ENCODE assay signal across 9 mouse cellular contexts in genomic region chr2:164385927-164386763, GRCm38 (mm10). TPM values are rescaled to one million over a fixed set of nuclear protein-coding genes. Genes with fewer than 3 reads are reported as not detected.
DNase-seq lines count a peak whose midpoint lies in the region; ATAC-seq and TF ChIP-seq lines count a peak whose summit lies in the region.
"Had no signal": no experiment of that assay in that cellular context is flagged by ENCODE, and none has a peak within 500 bp of the region (broad histone marks: within the 10 kb centered on the region; RNA-seq: fewer than 3 reads in every experiment).

No protein-coding gene starts in this region.

- no peak for DNase-seq in liver, postnatal 0 days
- peak; percentile 65 for DNase-seq in hindbrain, embryonic 11.5 days (ENCODE audit: low spot score)
- no peak for DNase-seq in adrenal gland, postnatal 25 days
- DNase-seq in gastrocnemius, adult 18-20 months (ENCODE audit: low spot score): no peak
- DNase-seq in spleen, postnatal 36 days (ENCODE audit: low spot score in 2 of 2): no peak

- TF ChIP-seq EP300 in liver, postnatal 0 days (IDR thresholded peaks at IDR 0.05; ENCODE audit: low read depth): no peak

- no peak for TF ChIP-seq POLR2A in cortical plate, adult 2 months (IDR thresholded peaks at IDR 0.05; ENCODE audit: extremely low read depth, insufficient read depth, low read length)

- H3K27me3 ChIP-seq in liver, postnatal 0 days (ENCODE audit: insufficient read depth, low read length): peaks cover 14% of the 10 kb centered on the region
- peaks cover 55% of the 10 kb centered on the region for H3K27me3 ChIP-seq in liver, embryonic 12.5 days (replicated peaks)
- H3K27me3 ChIP-seq in hindbrain, embryonic 11.5 days (ENCODE audit: control insufficient read depth, insufficient read depth, low read length): peaks cover 10% of the 10 kb centered on the region
- H3K27me3 ChIP-seq in midbrain, embryonic 12.5 days: peaks cover 49% of the 10 kb centered on the region

- 0 out of 2 replicates have a peak, but pooled peaks cover 3% of the 10 kb centered on the region for H3K9me3 ChIP-seq in liver, postnatal 0 days (ENCODE audit: low read length)
- H3K9me3 ChIP-seq in liver, embryonic 12.5 days (replicated peaks): no peaks in the 10 kb centered on the region
- H3K9me3 ChIP-seq in hindbrain, embryonic 11.5 days (ENCODE audit: control insufficient read depth, low read length): no peaks in the 10 kb centered on the region
- no peaks in the 10 kb centered on the region for H3K9me3 ChIP-seq in midbrain, embryonic 12.5 days

- 21% methylated on average over 18 of the region's 18 CpGs for WGBS in liver, postnatal 0 days (ENCODE audit: insufficient replicate concordance)
- WGBS in liver, embryonic 12.5 days (ENCODE audit: insufficient replicate concordance): 23% methylated on average over 18 of the region's 18 CpGs
- WGBS in hindbrain, embryonic 11.5 days: 17% methylated on average over 18 of the region's 18 CpGs
- 9% methylated on average over 17 of the region's 18 CpGs for WGBS in midbrain, embryonic 12.5 days

- peaks cover 18% of the 10 kb centered on the region for H3K4me1 ChIP-seq in liver, postnatal 0 days (ENCODE audit: insufficient read depth)
- H3K4me1 ChIP-seq in liver, embryonic 12.5 days: no peaks in the 10 kb centered on the region
- H3K4me1 ChIP-seq in cortical plate, adult 2 months (ENCODE audit: control insufficient read depth, insufficient read depth, low read length): no peaks in the 10 kb centered on the region
- H3K4me1 ChIP-seq in hindbrain, embryonic 11.5 days (replicated peaks; ENCODE audit: control insufficient read depth, insufficient read depth, low read length): peaks cover 5% of the 10 kb centered on the region; the same call in 1 of the 2 replicates
- peaks cover 20% of the 10 kb centered on the region for H3K4me1 ChIP-seq in midbrain, embryonic 12.5 days

- no peak for TF ChIP-seq CTCF in liver, postnatal 0 days (IDR thresholded peaks at IDR 0.05; ENCODE audit: low read depth)
- TF ChIP-seq CTCF in cortical plate, adult 2 months (IDR thresholded peaks at IDR 0.05; ENCODE audit: extremely low read depth, insufficient read depth, low read length): no peak

- no peak overlapping the region for H3K4me3 ChIP-seq in liver, postnatal 0 days (ENCODE audit: low read depth, low read length)
- no peak overlapping the region for H3K4me3 ChIP-seq in liver, embryonic 12.5 days
- H3K4me3 ChIP-seq in cortical plate, adult 2 months (ENCODE audit: insufficient read depth, low read length): no peak overlapping the region
- H3K4me3 ChIP-seq in hindbrain, embryonic 11.5 days (ENCODE audit: low read depth, low read length): no peak overlapping the region
- no peak overlapping the region for H3K4me3 ChIP-seq in midbrain, embryonic 12.5 days

- H3K27ac ChIP-seq in liver, postnatal 0 days (ENCODE audit: low read depth): no peak overlapping the region
- H3K27ac ChIP-seq in liver, embryonic 12.5 days: no peak overlapping the region
- H3K27ac ChIP-seq in cortical plate, adult 2 months (ENCODE audit: insufficient read depth, low read length): peak overlapping the region; percentile 37; the same call in 1 of the 2 replicates
- H3K27ac ChIP-seq in hindbrain, embryonic 11.5 days (ENCODE audit: low read depth, low read length): no peak overlapping the region
- peak overlapping the region; percentile 52; the same call in 1 of the 2 replicates for H3K27ac ChIP-seq in midbrain, embryonic 12.5 days (replicated peaks)

- no peak overlapping the region for H3K4me2 ChIP-seq in liver, postnatal 0 days (ENCODE audit: low read depth, low read length)
- no peak overlapping the region for H3K4me2 ChIP-seq in liver, embryonic 12.5 days
- 0 out of 2 replicates have a peak overlapping the region, but pooled peaks have one; percentile 15 for H3K4me2 ChIP-seq in hindbrain, embryonic 11.5 days (replicated peaks; ENCODE audit: low read depth, low read length)
- peak overlapping the region; percentile 31 for H3K4me2 ChIP-seq in midbrain, embryonic 12.5 days (replicated peaks)

- no peaks in the 10 kb centered on the region for H3K36me3 ChIP-seq in liver, postnatal 0 days (replicated peaks; ENCODE audit: insufficient read depth, low read length)
- no peaks in the 10 kb centered on the region for H3K36me3 ChIP-seq in liver, embryonic 12.5 days
- no peaks in the 10 kb centered on the region for H3K36me3 ChIP-seq in hindbrain, embryonic 11.5 days (ENCODE audit: control insufficient read depth, insufficient read depth, low read length)
- H3K36me3 ChIP-seq in midbrain, embryonic 12.5 days: no peaks in the 10 kb centered on the region

- 0 out of 2 replicates have a peak, but pooled peaks have one; percentile 17 for ATAC-seq in liver, postnatal 0 days
- no peak for ATAC-seq in liver, embryonic 12.5 days
- ATAC-seq in hindbrain, embryonic 11.5 days (ENCODE audit: low FRiP score): peak; percentile 67
- peak; percentile 81 for ATAC-seq in midbrain, embryonic 12.5 days (ENCODE audit: low FRiP score, low read depth)

- no peak overlapping the region for H3K9ac ChIP-seq in liver, postnatal 0 days (replicated peaks)
- no peak overlapping the region for H3K9ac ChIP-seq in liver, embryonic 12.5 days
- H3K9ac ChIP-seq in hindbrain, embryonic 11.5 days (ENCODE audit: low read depth, low read length): 0 out of 2 replicates have a peak overlapping the region, but pooled peaks have one; percentile 11
- no peak overlapping the region for H3K9ac ChIP-seq in midbrain, embryonic 12.5 days (replicated peaks)

RNA-seq across cellular contexts. Expression of gene Slpi, which starts 2.8 kb away (rescaled TPM):
- 59.4 and 63.6 TPM in 2 replicates for polyA plus RNA-seq in liver, postnatal 0 days (2015; fragmentation: Nextera tagmentation; extraction: Ambion mirVana)
- 12.1 and 14.1 TPM in 2 replicates for polyA plus RNA-seq in liver, embryonic 12.5 days (2016; fragmentation: Nextera tagmentation; extraction: Ambion mirVana)
- 0.33 and 1.5 TPM in 2 replicates for polyA plus RNA-seq in cortical plate, adult 2 months (2012; rRNA removed)
- 0.43 and 0.46 TPM in 2 replicates for polyA plus RNA-seq in hindbrain, embryonic 11.5 days (2014; fragmentation: Nextera tagmentation; extraction: Ambion mirVana)
- not detected in 2 replicates for polyA plus RNA-seq in midbrain, embryonic 12.5 days (2016; fragmentation: Nextera tagmentation; extraction: Ambion mirVana)
- 5.2 and 7.9 TPM in 2 replicates for total RNA-seq in adrenal gland, postnatal 25 days (2021)
- total RNA-seq in gastrocnemius, adult 18-20 months (2021): under 1 TPM in 1 of 2 experiments, not detected in 1; 0.73 TPM
- total RNA-seq: left cerebral cortex, postnatal 25 days had no signal

RNA-seq across cellular contexts. Expression of gene Rbpjl, which starts 16.8 kb away (rescaled TPM):
- polyA plus RNA-seq in liver, postnatal 0 days (2015; fragmentation: Nextera tagmentation; extraction: Ambion mirVana): not detected in 2 replicates
- polyA plus RNA-seq in liver, embryonic 12.5 days (2016; fragmentation: Nextera tagmentation; extraction: Ambion mirVana): not detected in 2 replicates
- 1.1 and 1.3 TPM in 2 replicates for polyA plus RNA-seq in cortical plate, adult 2 months (2012; rRNA removed)
- not detected in 2 replicates for polyA plus RNA-seq in hindbrain, embryonic 11.5 days (2014; fragmentation: Nextera tagmentation; extraction: Ambion mirVana)
- polyA plus RNA-seq in midbrain, embryonic 12.5 days (2016; fragmentation: Nextera tagmentation; extraction: Ambion mirVana): 0.15 TPM in 1 of 2 replicates, not detected in the other
- total RNA-seq in adrenal gland, postnatal 25 days (2021): not detected in 2 replicates
- total RNA-seq in gastrocnemius, adult 18-20 months (2021): not detected

RNA-seq across cellular contexts. Expression of gene Matn4, which starts 18.8 kb away (rescaled TPM):
- polyA plus RNA-seq in liver, postnatal 0 days (2015; fragmentation: Nextera tagmentation; extraction: Ambion mirVana): 0.18 and 0.25 TPM in 2 replicates
- 0.28 and 0.41 TPM in 2 replicates for polyA plus RNA-seq in liver, embryonic 12.5 days (2016; fragmentation: Nextera tagmentation; extraction: Ambion mirVana)
- polyA plus RNA-seq in cortical plate, adult 2 months (2012; rRNA removed): 16.2 and 17.4 TPM in 2 replicates
- 0.71 and 0.91 TPM in 2 replicates for polyA plus RNA-seq in hindbrain, embryonic 11.5 days (2014; fragmentation: Nextera tagmentation; extraction: Ambion mirVana)
- polyA plus RNA-seq in midbrain, embryonic 12.5 days (2016; fragmentation: Nextera tagmentation; extraction: Ambion mirVana): 2.8 and 13.5 TPM in 2 replicates
- 0.73 and 1.3 TPM in 2 replicates for total RNA-seq in adrenal gland, postnatal 25 days (2021)
- total RNA-seq in gastrocnemius, adult 18-20 months (2021): under 1 TPM; 0.59 to 0.78 TPM

RNA-seq across cellular contexts. Expression of gene Svs5, which starts 53.6 kb away (rescaled TPM):
- not detected in 2 replicates for polyA plus RNA-seq in liver, postnatal 0 days (2015; fragmentation: Nextera tagmentation; extraction: Ambion mirVana)
- polyA plus RNA-seq in liver, embryonic 12.5 days (2016; fragmentation: Nextera tagmentation; extraction: Ambion mirVana): not detected in 2 replicates
- not detected in 2 replicates for polyA plus RNA-seq in cortical plate, adult 2 months (2012; rRNA removed)
- polyA plus RNA-seq in hindbrain, embryonic 11.5 days (2014; fragmentation: Nextera tagmentation; extraction: Ambion mirVana): not detected in 2 replicates
- not detected in 2 replicates for polyA plus RNA-seq in midbrain, embryonic 12.5 days (2016; fragmentation: Nextera tagmentation; extraction: Ambion mirVana)
- 0.73 and 3.9 TPM in 2 replicates for total RNA-seq in adrenal gland, postnatal 25 days (2021)
- total RNA-seq in gastrocnemius, adult 18-20 months (2021): not detected
- total RNA-seq: left cerebral cortex, postnatal 25 days had no signal

RNA-seq across cellular contexts. Expression of gene Sdc4, which starts 57.5 kb away (rescaled TPM):
- 194 and 208 TPM in 2 replicates for polyA plus RNA-seq in liver, postnatal 0 days (2015; fragmentation: Nextera tagmentation; extraction: Ambion mirVana)
- polyA plus RNA-seq in liver, embryonic 12.5 days (2016; fragmentation: Nextera tagmentation; extraction: Ambion mirVana): 31.3 and 31.8 TPM in 2 replicates
- polyA plus RNA-seq in cortical plate, adult 2 months (2012; rRNA removed): 47.1 and 50.7 TPM in 2 replicates
- polyA plus RNA-seq in hindbrain, embryonic 11.5 days (2014; fragmentation: Nextera tagmentation; extraction: Ambion mirVana): 9.8 and 11.6 TPM in 2 replicates
- 10.5 and 11.3 TPM in 2 replicates for polyA plus RNA-seq in midbrain, embryonic 12.5 days (2016; fragmentation: Nextera tagmentation; extraction: Ambion mirVana)
- total RNA-seq in adrenal gland, postnatal 25 days (2021): 75.1 and 82.0 TPM in 2 replicates
- total RNA-seq in gastrocnemius, adult 18-20 months (2021): 10 to 100 TPM; 62.6 to 77.3 TPM

Comparison
In these comparisons a context has a peak if more than half of its experiments do, and no peak if none do; other contexts are left out.
1. H3K27ac ChIP-seq: peak in cortical plate, adult 2 months (single experiment) and midbrain, embryonic 12.5 days (single experiment); none in liver, postnatal 0 days (single experiment), liver, embryonic 12.5 days (single experiment) and hindbrain, embryonic 11.5 days (single experiment).
2. H3K4me2 ChIP-seq: peak in hindbrain, embryonic 11.5 days (single experiment) and midbrain, embryonic 12.5 days (single experiment); none in liver, postnatal 0 days (single experiment) and liver, embryonic 12.5 days (single experiment).